Mouse (Mus musculus): ENCODE results near the gene Tmem266.

Tmem266 gene

DNA sequence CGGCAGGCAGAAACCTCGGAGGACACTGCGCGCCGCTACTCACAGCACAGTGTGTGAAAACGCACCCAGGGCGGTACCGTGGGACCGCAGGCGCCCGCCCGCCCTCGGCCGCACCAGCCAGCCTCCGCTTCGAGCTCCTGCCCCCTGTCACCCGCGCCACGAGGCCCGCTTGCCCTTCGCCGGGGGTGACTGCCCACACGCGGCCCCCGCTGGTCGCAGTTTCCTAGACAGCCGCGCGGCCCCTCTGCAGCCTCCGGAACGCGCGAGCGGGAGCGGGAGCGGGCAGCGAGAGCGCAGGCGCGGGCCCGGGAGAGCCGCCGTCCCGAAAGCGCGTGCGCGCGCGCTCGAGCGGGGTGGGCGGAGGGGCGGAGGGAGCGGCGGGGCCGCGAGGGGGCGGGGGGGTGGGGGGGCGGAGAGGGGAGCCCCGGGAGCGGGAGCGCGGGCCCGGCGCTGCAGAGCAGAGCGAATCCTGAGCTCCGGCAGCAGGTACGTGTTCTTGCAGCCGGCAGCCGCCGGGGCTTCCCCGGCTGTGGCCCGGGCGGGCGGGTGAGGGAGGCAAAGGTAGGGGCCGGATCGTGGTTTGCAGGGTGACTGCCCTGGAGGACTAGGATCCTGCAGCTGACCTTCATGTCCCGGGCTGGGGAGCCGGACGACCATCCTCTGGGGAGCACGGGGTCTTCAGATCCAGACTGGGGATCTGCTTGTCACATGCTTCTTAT is at the start of gene Tmem266, which contains the start of gene Nrg4:
Gene Tmem266 (plus strand): TSS at position 399 of the 719 bp plus-strand sequence.
Gene Nrg4 (minus strand): TSS at position 330 of the 719 bp plus-strand sequence.
- DNase-seq (ENCODE audit: low spot score in 2 of 2): peak; percentile 43 to 71

DNA sequence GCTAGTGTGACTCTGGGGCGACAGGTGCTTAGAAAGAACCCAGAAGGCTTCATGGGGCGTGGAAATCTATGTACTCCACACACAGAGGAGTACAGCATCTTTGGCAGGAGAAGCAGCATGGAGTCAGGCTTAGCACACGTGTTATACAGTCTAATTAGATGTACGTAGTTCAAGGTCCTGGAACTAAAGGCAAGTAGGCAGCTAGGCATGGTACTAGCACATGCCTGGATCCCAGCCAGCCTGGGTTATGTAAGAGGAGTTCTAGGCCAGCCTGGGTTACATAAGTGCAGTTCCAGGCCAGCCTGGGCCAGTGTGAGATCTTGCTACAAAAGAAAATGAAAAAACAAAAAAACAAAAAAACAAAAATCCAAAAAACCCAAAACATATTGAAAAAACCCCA is 49.2 kb upstream of the Tmem266 start:
- DNase-seq (ENCODE audit: low spot score in 2 of 2): no peak

DNA sequence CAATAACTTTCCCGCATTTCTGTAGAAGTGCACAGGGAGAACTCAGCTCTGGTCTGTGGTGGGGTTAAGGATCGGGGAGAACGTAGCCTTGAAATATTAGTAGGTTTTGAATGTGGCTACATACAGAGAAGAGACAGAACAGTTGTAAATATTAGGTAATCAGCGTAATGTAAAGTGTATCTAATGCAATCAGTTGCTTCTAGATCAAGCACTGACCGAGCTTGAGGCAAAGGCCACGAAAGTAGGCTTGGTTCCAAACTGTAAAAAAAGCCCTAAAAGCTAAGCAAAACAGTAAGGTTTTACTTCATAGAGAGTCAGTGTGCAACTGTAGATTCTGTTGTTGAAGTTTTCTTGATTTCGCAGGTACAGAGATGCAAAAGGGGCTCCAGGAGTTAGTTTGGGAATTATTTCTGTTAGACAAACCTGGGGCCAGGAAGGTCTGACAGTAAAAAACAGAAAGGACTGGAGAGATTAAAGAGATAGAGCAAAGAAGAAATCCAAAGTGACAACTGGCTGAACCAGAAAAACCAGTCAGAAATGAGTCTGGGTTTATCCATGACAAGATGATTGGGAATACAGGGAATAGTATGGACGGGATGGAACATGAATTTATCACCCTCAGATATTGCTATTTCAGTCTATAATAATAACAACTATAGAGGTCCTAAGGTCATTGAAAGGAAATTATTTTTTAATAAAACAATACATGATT is 47.4 kb upstream of the Tmem266 start:
- no peak for DNase-seq (ENCODE audit: low spot score in 2 of 2)

DNA sequence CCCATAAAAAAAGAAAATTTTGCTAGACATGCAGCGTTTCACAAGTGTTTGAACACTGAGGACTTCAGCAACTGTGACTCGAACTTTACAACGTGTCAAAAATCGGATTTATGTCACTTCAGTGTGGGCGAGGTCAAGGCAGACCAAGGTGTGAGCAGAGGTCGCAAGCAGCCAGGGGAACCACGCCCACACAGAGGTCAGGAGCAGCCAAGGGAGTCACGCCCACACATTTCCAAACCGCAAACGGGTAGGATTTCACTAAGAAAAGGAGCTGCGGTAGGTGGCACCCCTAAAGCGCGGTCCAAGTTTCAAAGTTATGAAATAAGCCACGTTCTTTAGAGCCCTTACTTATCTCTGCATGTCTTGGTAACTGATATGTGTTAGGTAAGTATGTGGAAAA is 43.2 kb upstream of the Tmem266 start:
- peak in 1 of 2 experiments; percentile 7 for DNase-seq (ENCODE audit: low spot score in 2 of 2)

DNA sequence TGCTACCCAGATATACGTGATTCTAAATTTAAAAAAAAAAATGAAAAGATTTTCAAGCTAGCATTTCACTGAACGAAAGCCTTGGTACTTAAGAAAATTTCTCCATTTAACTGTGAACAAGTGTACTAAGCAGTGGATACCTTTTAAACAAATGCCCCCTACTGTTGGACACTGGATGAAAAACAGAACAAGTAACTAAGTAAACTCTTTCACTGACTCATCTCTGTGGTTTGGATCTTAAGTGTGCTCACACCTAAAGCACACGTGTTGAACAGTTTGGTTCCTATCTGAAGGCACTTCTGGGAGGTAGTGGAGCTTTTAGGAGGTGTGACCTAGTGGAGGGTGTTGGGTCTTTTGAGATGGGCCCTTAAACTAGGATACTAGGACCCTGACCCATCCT is 41.5 kb upstream of the Tmem266 start:
- no peak for DNase-seq (ENCODE audit: low spot score in 2 of 2)

DNA sequence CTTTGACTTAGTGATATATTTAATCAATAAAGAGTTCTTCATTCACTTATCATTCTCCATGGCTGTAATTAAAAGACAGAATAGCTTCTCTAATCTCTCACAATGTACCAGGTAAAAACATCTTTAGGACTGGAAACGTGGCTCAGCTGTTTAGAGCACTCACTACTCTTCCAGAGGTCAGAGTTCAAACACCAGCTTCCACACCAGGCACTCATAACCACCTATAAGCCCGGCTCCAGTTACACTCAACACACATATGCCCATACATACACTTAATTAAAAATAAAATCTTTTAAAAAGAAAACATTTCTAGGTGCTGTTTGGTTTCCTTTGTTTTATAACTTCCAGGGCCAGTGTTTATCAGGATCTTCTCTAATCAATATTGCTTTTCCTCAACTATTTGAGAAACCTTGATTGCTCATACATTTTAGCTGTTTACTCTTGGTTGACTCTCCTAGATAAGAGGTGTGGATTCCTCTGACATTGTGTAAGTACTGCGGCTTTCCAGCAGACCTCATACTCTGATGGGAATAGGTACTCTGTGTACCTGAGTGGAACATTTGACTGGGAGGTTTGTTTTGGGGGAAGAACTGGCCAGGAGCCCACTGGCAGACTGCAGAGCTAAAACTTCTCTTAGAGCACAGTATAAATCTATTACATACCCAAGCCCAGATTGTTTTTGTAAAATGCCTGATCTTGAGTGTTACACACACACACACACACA is 37.1 kb upstream of the Tmem266 start:
- DNase-seq (ENCODE audit: low spot score in 2 of 2): no peak

DNA sequence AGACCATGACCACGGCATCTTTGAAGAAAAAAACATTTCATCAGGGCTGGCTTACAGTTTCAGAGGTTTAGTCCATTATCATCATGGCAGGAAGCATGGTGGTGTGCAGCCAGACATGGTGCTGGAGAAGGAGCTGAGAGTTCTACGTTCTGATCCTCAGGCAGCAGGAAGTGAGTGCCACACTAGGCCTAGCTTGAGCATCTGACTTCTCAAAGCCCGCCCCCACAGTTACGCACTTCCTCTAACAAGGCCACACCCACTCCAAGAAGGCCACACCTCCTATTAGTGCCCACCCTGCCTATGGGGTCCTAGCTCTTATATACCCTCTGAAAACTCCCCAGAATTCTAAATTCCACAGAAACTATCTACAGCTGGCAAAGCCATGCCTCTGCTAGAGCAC is 34.7 kb upstream of the Tmem266 start:
- DNase-seq (ENCODE audit: low spot score in 2 of 2): no peak

DNA sequence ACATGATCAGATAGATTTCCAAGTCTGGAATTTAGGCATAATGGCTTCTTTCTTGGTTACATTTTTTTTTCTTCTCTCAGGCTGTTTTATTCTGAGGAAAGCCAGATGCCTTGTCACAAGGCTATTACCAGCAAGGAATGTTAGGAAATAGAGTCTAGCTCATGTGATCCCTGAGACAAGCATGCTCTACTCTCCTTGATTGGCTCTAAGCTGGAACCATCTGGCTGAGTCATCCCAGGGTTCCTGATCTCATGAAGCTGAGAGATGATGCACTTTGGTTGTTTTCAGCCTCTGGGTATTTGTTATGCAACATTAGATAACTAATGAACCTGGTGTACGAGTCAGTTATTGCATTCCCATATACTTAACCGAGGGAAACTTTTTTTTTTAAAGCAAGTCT is 30.5 kb upstream of the Tmem266 start:
- no peak for DNase-seq (ENCODE audit: low spot score in 2 of 2)

DNA sequence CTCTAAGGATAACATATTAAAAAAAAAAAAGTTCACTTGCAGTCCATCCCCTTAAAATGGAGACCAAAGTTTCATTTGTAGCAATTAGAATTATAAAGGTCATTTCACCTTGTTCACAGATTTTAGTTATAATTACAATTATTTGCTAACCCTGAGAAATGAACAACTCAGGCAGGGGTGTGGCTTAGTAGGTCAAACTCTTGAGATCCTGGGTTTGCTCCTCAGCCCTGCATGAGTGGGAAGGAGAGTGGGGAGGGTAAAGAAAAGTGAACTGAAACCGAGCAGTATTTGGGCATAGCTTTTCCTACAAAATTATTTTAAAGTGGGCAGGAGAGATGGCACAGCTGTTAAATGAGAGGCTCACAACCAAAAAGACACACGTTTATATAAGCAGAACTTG is 19.6 kb upstream of the Tmem266 start:
- DNase-seq (ENCODE audit: low spot score in 2 of 2): no peak

DNA sequence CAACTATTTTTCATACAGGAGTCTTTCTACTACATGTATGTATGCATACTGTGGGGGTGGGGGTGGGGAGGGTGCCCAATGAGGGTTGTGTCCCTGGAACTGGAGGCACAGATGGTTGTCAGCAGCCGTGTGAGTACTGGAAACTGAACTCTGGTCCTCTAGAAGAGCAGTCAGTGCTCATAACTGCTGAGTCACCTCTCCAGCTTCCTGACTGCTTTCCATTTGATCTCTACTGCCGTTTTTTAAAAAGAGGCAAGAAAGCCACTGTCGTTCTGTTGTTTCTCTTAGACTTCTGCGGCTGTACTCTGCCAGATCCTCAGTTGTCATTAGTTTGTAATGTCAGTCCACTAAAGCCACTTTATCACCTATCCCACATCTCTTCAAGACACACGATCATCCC is 19.2 kb upstream of the Tmem266 start:
- DNase-seq (ENCODE audit: low spot score in 2 of 2): no peak

DNA sequence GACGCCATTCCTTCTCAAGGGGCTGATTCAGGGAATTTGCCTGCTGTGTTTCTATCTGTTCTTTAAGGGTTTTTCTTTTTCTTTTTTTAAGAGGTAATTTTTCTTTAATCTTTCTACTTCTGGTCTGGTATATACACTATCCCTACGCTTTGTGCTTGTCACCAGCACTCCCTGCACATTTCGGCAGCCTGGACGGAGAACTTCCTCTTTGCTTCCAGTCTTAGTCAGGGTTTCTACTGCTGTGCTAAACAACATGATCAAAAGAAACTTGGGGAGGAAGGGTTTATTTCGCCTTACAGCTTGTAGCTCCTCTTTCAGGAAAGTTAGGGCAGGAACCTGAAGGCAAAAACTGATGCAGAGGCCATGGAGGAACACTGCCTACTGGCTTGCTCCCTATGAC is 18.3 kb upstream of the Tmem266 start:
- no peak for DNase-seq (ENCODE audit: low spot score in 2 of 2)

DNA sequence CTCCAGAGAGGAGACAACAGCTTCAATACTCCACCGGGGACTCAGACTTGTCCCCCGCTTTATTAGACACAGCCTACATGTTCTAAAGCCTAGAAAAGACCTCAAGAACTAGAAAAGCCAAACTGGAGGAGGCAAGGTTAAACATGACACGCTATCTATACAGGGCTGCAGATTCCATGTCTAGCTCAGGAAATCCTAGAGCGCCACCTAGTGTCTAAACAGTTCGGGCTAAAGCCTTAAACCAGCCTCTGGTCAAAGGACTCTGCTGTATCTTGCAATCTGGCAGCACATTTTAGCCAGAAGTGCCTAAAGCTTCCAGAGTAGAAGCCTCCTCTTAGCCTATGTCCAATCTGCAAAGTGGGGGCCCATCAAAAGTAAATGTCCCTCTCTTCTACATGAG is 15.2 kb upstream of the Tmem266 start:
- peak; percentile 25 to 74 for DNase-seq (ENCODE audit: low spot score in 2 of 2)

DNA sequence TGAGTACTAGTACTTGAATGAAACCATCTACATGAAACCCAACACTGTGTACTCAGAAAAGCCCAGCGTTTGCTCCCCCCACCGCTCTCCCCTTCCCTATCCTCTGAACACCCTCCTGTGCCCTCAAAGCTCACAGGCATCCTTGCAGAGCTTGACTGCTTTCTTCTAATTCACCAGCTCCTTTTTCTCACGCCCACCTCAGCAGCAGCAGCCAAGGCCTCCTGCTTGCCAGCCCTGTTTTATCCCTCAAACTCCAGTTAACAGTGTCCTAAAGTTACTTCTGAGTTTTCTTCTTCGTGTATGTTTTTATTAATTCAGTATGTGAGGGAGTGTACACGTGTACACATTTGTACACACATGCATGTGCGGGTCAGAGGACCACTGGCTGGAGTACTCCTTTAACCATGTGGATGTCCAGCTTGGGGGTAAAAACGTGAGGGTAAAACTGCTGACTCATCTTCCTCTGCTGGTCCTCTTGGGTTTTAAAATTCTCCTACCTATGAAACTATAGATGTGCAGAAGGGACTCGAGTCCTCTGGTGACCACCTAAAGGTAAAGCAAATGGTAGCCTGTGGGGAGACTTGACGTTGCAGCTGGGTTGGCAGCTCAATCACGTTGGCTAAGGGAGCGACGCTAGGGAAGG is 13.0 kb upstream of the Tmem266 start:
- DNase-seq (ENCODE audit: low spot score in 2 of 2): no peak

DNA sequence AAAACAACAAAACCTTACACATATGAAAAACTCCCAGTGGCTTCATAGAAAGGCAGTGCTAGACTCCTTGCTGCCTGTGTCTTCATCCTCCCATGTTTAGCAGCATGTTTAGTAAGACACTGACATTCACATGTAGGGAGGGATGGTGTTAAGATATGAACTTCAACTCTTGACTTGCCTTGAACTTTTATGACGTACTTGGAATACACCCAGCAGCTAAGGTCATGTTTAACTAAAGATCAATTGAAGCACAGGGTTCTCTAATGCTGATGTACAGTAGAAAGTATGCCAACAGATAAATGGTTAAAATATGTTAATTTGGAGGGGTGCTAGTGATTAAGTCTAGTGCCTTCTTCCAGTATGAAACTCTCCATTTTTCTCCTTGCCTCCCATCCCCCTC is 4.1 kb upstream of the Tmem266 start:
- DNase-seq (ENCODE audit: low spot score in 2 of 2): no peak

DNA sequence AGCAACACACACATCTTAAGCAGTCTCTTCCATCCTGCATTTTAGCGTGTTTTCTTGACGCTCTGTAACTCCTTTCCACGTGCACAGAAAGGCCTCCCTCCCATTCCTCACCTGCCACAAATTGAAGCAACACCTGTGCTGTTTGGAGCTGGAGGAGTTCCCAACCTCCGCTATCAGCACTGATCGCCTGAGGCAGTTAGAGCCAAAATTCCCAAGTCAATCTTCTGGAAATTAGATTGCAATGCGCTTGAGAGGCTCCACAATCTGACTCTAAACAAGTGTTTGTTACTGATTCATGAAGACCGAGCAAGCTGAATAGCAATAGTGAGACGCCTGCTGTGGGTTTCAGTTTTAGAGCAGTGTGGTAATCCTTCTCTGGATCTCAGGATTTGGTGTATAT is 2.6 kb upstream of the Tmem266 start:
- DNase-seq (ENCODE audit: low spot score in 2 of 2): no peak

DNA sequence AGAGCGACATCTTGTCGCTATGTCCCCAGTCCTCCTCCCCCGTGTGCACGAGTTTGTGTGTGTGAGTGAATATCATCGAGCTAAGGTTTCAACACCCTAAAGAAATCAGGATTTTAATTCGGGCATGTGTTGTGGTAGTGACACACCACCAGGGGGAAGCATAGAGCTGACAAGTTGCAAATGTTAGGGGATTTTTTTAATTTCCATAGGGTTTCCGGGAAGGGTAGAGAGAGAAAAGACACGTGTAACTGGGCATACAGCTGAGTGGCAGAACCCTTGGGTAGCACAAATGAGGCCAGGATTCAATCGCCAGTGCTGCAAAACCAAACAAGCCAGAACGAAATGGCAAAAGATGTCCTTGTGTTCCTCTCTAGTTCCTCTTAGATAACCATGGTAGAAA is 2.2 kb upstream of the Tmem266 start:
- no peak for DNase-seq (ENCODE audit: low spot score in 2 of 2)

DNA sequence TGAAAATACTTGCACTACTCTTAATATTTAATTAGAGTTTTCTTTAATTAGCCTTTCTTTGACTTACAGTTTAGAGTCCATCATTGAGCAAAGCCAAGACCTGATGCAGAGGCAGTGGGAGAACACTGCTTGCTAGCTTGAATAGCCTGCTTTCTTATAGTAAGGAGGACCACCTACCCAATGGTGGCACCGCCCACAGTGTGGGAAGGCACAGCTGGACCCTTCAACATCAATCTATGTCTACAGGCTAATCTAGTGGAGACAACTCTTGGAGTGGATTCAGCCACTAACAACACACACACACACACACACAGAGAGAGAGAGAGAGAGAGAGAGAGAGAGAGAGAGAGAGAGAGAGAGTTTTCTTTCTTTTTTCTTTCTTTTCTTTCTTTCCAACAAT is 1.7 kb upstream of the Tmem266 start:
- DNase-seq (ENCODE audit: low spot score in 2 of 2): no peak

DNA sequence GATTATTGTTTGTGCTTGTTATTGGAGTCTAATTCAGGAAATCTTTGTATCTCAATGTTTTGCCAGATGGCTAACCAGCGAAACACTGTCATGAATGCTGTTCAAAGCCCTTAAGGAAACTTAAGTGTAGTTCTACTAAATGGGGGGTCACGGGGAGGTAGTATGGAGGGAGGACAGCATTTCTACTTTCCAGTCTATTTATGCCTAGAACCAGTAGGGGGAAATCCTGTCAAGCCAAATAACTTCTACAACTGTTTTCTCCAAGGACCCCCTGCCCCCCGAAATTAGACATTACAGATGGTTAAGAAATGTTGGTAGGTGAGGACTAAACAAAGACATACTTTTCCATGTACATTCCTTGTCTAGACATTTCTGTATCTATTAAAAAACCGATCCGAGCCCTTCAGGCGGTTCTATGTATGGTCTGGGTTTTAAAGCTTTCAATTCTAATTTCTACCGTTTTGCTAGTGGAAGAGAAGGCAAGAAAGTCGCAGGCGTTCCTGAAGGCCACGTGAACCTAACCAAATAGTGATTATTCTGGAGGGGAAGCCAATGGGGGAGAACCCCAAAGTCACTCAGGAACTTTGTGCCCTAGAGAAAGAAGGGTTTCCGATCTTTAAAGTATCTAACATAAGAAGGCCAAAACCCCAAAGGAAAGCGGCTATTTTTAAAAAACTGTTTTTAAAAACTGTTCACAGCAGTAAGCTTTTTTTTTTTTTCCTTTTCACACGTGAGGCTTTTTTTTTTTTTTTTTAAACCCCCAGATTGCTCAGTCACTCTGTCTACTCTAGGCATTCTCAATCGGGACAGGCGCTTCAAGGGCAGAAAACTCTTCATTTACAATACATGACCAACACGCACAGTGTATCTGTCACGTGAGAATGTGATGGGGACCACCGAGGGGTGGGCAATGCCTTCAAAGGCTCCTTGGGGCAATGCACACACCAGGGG is 874 bp upstream of the Tmem266 start:
- DNase-seq (ENCODE audit: low spot score in 2 of 2): no peak

DNA sequence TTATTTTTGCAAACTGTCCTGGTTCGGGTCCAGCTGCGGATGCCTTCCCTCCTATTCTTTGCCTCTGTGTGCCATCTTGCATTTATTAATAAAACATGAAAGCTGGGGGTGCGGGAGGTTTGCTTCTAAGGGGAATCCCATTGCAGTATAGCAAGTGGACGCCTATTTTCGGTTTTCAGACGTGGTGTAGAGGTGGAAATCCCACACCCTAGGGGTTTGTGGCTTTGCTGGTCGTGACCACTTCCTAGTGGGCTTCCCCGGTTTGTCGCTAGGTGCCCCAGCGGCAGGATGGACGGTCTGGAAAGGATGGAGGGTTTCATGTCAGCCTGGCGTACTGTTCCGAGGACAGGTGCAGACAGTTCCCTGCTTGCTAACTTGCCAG is 512 bp downstream of the Tmem266 start:
- peak in 1 of 2 experiments; percentile 3 for DNase-seq (ENCODE audit: low spot score in 2 of 2)

DNA sequence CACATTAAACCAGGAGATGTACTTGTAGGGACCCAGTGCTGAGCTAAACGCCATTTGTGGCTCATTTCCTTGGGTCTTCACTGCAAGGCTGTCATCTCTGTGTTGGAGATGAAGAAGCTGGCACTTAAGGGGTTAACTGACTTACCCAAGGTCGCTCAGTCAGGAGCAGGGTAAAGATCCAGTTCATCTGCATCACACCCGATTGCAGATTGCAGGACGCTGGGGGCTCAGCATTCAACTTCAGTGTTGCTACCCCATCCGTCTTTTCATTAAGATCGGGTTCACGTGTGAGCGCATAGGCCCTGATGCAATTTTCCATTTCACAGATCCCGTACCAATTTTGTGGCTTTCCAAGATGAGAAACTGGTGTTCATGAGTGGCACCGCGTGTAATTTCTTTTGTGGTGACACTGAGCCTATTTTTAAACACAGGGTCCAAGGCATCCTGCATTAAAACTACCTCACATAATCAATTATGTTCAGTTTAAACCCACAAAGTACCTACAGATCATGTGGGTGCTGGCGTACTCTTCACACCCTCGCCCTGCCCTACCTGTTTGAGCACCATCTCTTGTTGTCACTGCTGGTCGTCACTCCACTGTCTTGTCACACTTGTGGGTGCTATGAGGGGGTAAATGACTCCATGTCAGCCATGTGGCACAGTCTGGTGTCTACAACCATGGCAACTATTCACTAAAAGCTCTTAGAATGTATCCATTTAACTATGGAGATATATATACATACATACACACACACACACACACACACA is 1.6 kb downstream of the Tmem266 start:
- DNase-seq (ENCODE audit: low spot score in 2 of 2): no peak

Measured in thymus, postnatal 10 days (tissue).